17 mouse cellular contexts compared by ENCODE assay signal in genomic region chr9:56540051-56540450, GRCm38 (mm10).
DNase-seq lines count a peak whose midpoint lies in the region; ATAC-seq and TF ChIP-seq lines count a peak whose summit lies in the region.
"Had no signal": no experiment of that assay in that cellular context is flagged by ENCODE, and none has a peak within 500 bp of the region (broad histone marks: within the 10 kb centered on the region; RNA-seq: fewer than 3 reads in every experiment).

No protein-coding gene starts in this region.

- H3K27ac ChIP-seq in hindbrain, embryonic 15.5 days (replicated peaks) = peak overlapping the region; percentile 44; the same call in 1 of the 2 replicates
- H3K27ac ChIP-seq in hindbrain, embryonic 16.5 days (ENCODE audit: low read depth, low read length) = no peak overlapping the region
- 0 out of 2 replicates have a peak overlapping the region, but pooled peaks have one; percentile 41 for H3K27ac ChIP-seq in limb, embryonic 12.5 days
- H3K27ac ChIP-seq: gastrocnemius, adult 2 months; liver, embryonic 13.5 days had no signal

- peak; percentile 21 for DNase-seq in kidney, postnatal 10 days
- DNase-seq in kidney, adult 9 months = no peak
- DNase-seq in brain, embryonic 14.5 days (ENCODE audit: low read depth) = peak; percentile 18
- DNase-seq in thymus, adult 18-20 months = no peak
- no peak for DNase-seq in adrenal gland, adult (ENCODE audit: inconsistent age in 2 of 2, low spot score in 1 of 2)
- DNase-seq: adrenal gland, postnatal 25 days; B cell, adult 2 months; cerebellum, adult 2 months; forebrain, postnatal 0 days; gastrocnemius, adult 2 months; heart, postnatal 4 days; liver, embryonic 13.5 days; lung, postnatal 36 days; right cerebral cortex, adult 18-20 months had no signal

- WGBS in hindbrain, embryonic 15.5 days = 57% methylated on average over 12 of the region's 12 CpGs
- 65% methylated on average over 12 of the region's 12 CpGs for WGBS in hindbrain, embryonic 16.5 days
- 13% methylated on average over 12 of the region's 12 CpGs for WGBS in limb, embryonic 12.5 days

- TF ChIP-seq CTCF in brain, embryonic 14.5 days (IDR thresholded peaks at IDR 0.05; ENCODE audit: borderline replicate concordance, extremely low read depth, insufficient read depth, insufficient read length) = no peak

- no peak overlapping the region for H3K4me2 ChIP-seq in hindbrain, embryonic 15.5 days
- no peak overlapping the region for H3K4me2 ChIP-seq in hindbrain, embryonic 16.5 days (ENCODE audit: low read length)
- peak overlapping the region; percentile 35 for H3K4me2 ChIP-seq in limb, embryonic 12.5 days
- H3K4me2 ChIP-seq: liver, embryonic 13.5 days had no signal

- no peak for TF ChIP-seq POLR2A in brain, embryonic 14.5 days (IDR thresholded peaks at IDR 0.05; ENCODE audit: borderline replicate concordance, extremely low read depth, insufficient read depth, insufficient read length, poor library complexity, severe bottlenecking)

- no peaks in the 10 kb centered on the region for H3K27me3 ChIP-seq in hindbrain, embryonic 15.5 days
- H3K27me3 ChIP-seq in hindbrain, embryonic 16.5 days (replicated peaks; ENCODE audit: control insufficient read depth, insufficient read depth, low read length) = no peaks in the 10 kb centered on the region
- peaks cover 47% of the 10 kb centered on the region for H3K27me3 ChIP-seq in limb, embryonic 12.5 days
- H3K27me3 ChIP-seq: liver, embryonic 13.5 days had no signal

- H3K9me3 ChIP-seq in hindbrain, embryonic 15.5 days = no peaks in the 10 kb centered on the region
- no peaks in the 10 kb centered on the region for H3K9me3 ChIP-seq in hindbrain, embryonic 16.5 days (ENCODE audit: control insufficient read depth, low read length)
- H3K9me3 ChIP-seq in limb, embryonic 12.5 days = no peaks in the 10 kb centered on the region
- H3K9me3 ChIP-seq: liver, embryonic 13.5 days had no signal

- H3K36me3 ChIP-seq in hindbrain, embryonic 15.5 days = no peaks in the 10 kb centered on the region
- H3K36me3 ChIP-seq in hindbrain, embryonic 16.5 days (ENCODE audit: control insufficient read depth, insufficient read depth, low read length) = no peaks in the 10 kb centered on the region
- no peaks in the 10 kb centered on the region for H3K36me3 ChIP-seq in limb, embryonic 12.5 days
- H3K36me3 ChIP-seq: liver, embryonic 13.5 days had no signal

- no peak for ATAC-seq in hindbrain, embryonic 15.5 days (ENCODE audit: low FRiP score, low read depth)
- no peak for ATAC-seq in hindbrain, embryonic 16.5 days
- ATAC-seq in limb, embryonic 12.5 days (ENCODE audit: insufficient number of reproducible peaks, insufficient read depth, low FRiP score, low TSS enrichment, low read depth) = peak; percentile 58
- ATAC-seq: forebrain, postnatal 0 days had no signal

- H3K9ac ChIP-seq in hindbrain, embryonic 15.5 days = no peak overlapping the region
- H3K9ac ChIP-seq in hindbrain, embryonic 16.5 days (ENCODE audit: low read depth, low read length) = no peak overlapping the region
- H3K9ac ChIP-seq in limb, embryonic 12.5 days (replicated peaks) = no peak overlapping the region
- H3K9ac ChIP-seq: forebrain, postnatal 0 days; liver, embryonic 13.5 days had no signal

- no peak overlapping the region for H3K4me3 ChIP-seq in hindbrain, embryonic 15.5 days
- no peak overlapping the region for H3K4me3 ChIP-seq in hindbrain, embryonic 16.5 days (ENCODE audit: low read length)
- no peak overlapping the region for H3K4me3 ChIP-seq in limb, embryonic 12.5 days (replicated peaks)
- H3K4me3 ChIP-seq: gastrocnemius, adult 2 months; liver, embryonic 13.5 days had no signal

- H3K4me1 ChIP-seq in hindbrain, embryonic 15.5 days (replicated peaks) = peaks cover 24% of the 10 kb centered on the region
- H3K4me1 ChIP-seq in hindbrain, embryonic 16.5 days (ENCODE audit: control insufficient read depth, insufficient read depth, low read depth, low read length) = peaks cover 6% of the 10 kb centered on the region
- peaks cover 26% of the 10 kb centered on the region for H3K4me1 ChIP-seq in limb, embryonic 12.5 days (replicated peaks)
- H3K4me1 ChIP-seq: liver, embryonic 13.5 days had no signal

Comparison
In these comparisons a context has a peak if more than half of its experiments do, and no peak if none do; other contexts are left out.
1. DNase-seq: peak in kidney, postnatal 10 days (single experiment) and brain, embryonic 14.5 days (single experiment); none in kidney, adult 9 months (single experiment), thymus, adult 18-20 months (0 of 2) and adrenal gland, adult (0 of 2).